In the genomic region with DNA sequence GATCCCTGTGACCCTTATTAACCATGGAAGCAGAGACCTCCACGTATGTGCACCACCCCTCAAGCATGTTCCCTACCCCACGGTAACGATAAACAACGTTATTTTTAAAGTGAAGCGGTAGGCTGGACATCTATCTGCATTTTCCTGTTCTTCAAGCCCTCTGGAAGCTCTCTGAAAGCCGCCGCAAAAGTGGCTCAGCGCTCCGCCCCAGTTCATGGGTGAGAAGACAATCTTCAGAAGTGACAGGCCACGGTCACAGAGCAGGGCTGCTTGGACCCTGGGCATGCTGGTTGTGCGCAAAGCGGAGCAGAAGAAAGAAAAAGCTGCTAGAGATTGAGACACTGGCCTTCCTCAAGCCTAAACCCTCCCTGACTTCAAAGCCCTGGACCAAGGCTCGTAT, we compare ENCODE assay signal across 8 mouse cellular contexts.
DNase-seq lines count a peak whose midpoint lies in the region; ATAC-seq lines count a peak whose summit lies in the region.

No protein-coding gene starts in this region.

- no peaks in the 10 kb centered on the region for H3K36me3 ChIP-seq in kidney, embryonic 14.5 days (ENCODE audit: control insufficient read depth, insufficient read depth, low read length)
- H3K36me3 ChIP-seq in embryonic facial prominence, embryonic 15.5 days = no peaks in the 10 kb centered on the region
- no peaks in the 10 kb centered on the region for H3K36me3 ChIP-seq in limb, embryonic 10.5 days
- no peaks in the 10 kb centered on the region for H3K36me3 ChIP-seq in neural tube, embryonic 15.5 days

- no peaks in the 10 kb centered on the region for H3K27me3 ChIP-seq in kidney, embryonic 14.5 days (ENCODE audit: control insufficient read depth, insufficient read depth, low read length)
- H3K27me3 ChIP-seq in embryonic facial prominence, embryonic 15.5 days = no peaks in the 10 kb centered on the region
- peaks cover 21% of the 10 kb centered on the region for H3K27me3 ChIP-seq in limb, embryonic 10.5 days (ENCODE audit: low read depth, poor library complexity, severe bottlenecking)
- no peaks in the 10 kb centered on the region for H3K27me3 ChIP-seq in neural tube, embryonic 15.5 days (replicated peaks)

- 66% methylated on average over 13 of the region's 13 CpGs for WGBS in kidney, embryonic 14.5 days
- 78% methylated on average over 13 of the region's 13 CpGs for WGBS in embryonic facial prominence, embryonic 15.5 days
- 72% methylated on average over 13 of the region's 13 CpGs for WGBS in limb, embryonic 10.5 days
- WGBS in neural tube, embryonic 15.5 days = 61% methylated on average over 13 of the region's 13 CpGs

- H3K27ac ChIP-seq in kidney, embryonic 14.5 days (ENCODE audit: low read depth, low read length) = 0 out of 2 replicates have a peak overlapping the region, but pooled peaks have one; percentile 4
- no peak overlapping the region for H3K27ac ChIP-seq in embryonic facial prominence, embryonic 15.5 days (replicated peaks)
- peak overlapping the region; percentile 93 for H3K27ac ChIP-seq in limb, embryonic 10.5 days
- H3K27ac ChIP-seq in neural tube, embryonic 15.5 days (replicated peaks) = peak overlapping the region; percentile 77

- no peak overlapping the region for H3K4me3 ChIP-seq in kidney, embryonic 14.5 days (ENCODE audit: low read length)
- H3K4me3 ChIP-seq in embryonic facial prominence, embryonic 15.5 days (replicated peaks) = no peak overlapping the region
- H3K4me3 ChIP-seq in limb, embryonic 10.5 days = no peak overlapping the region
- H3K4me3 ChIP-seq in neural tube, embryonic 15.5 days (replicated peaks) = no peak overlapping the region

- no peak overlapping the region for H3K9ac ChIP-seq in kidney, embryonic 14.5 days (ENCODE audit: low read depth, low read length)
- no peak overlapping the region for H3K9ac ChIP-seq in embryonic facial prominence, embryonic 15.5 days
- no peak overlapping the region for H3K9ac ChIP-seq in neural tube, embryonic 15.5 days (replicated peaks)

- DNase-seq in kidney, postnatal 36 days = no peak
- peak; percentile 44 for DNase-seq in limb, embryonic 10.5 days (ENCODE audit: low spot score)
- no peak for DNase-seq in urinary bladder, adult 2 months (ENCODE audit: low spot score)
- DNase-seq in left cerebral cortex, adult 9 months (ENCODE audit: low spot score in 2 of 2) = no peak
- DNase-seq in kidney, adult 11 months = no peak

- no peak for ATAC-seq in kidney, embryonic 14.5 days (ENCODE audit: low FRiP score, low TSS enrichment)
- ATAC-seq in embryonic facial prominence, embryonic 15.5 days (ENCODE audit: insufficient number of reproducible peaks, low FRiP score, low TSS enrichment, low read depth) = no peak
- no peak for ATAC-seq in neural tube, embryonic 15.5 days (ENCODE audit: low FRiP score)

- no peaks in the 10 kb centered on the region for H3K9me3 ChIP-seq in kidney, embryonic 14.5 days (ENCODE audit: control insufficient read depth, low read length)
- H3K9me3 ChIP-seq in embryonic facial prominence, embryonic 15.5 days (replicated peaks) = no peaks in the 10 kb centered on the region
- H3K9me3 ChIP-seq in limb, embryonic 10.5 days (replicated peaks) = no peaks in the 10 kb centered on the region
- H3K9me3 ChIP-seq in neural tube, embryonic 15.5 days (replicated peaks) = no peaks in the 10 kb centered on the region

- H3K4me1 ChIP-seq in kidney, embryonic 14.5 days (ENCODE audit: control insufficient read depth, insufficient read depth, low read length) = peaks cover 22% of the 10 kb centered on the region
- H3K4me1 ChIP-seq in embryonic facial prominence, embryonic 15.5 days = peaks cover 34% of the 10 kb centered on the region
- peaks cover 39% of the 10 kb centered on the region for H3K4me1 ChIP-seq in limb, embryonic 10.5 days
- peaks cover 30% of the 10 kb centered on the region for H3K4me1 ChIP-seq in neural tube, embryonic 15.5 days

- no peak overlapping the region for H3K4me2 ChIP-seq in kidney, embryonic 14.5 days (replicated peaks; ENCODE audit: low read depth, low read length)
- peak overlapping the region; percentile 78; the same call in 1 of the 2 replicates for H3K4me2 ChIP-seq in embryonic facial prominence, embryonic 15.5 days (replicated peaks)
- peak overlapping the region; percentile 87; the same call in 1 of the 2 replicates for H3K4me2 ChIP-seq in neural tube, embryonic 15.5 days
